Comparison of ENCODE assay signal across 8 mouse cellular contexts in genomic region chr7:101482499-101483081, GRCm38 (mm10).
DNase-seq lines count a peak whose midpoint lies in the region; ATAC-seq and TF ChIP-seq lines count a peak whose summit lies in the region.

No protein-coding gene starts in this region.

- no peak overlapping the region for H3K27ac ChIP-seq in heart, embryonic 11.5 days (ENCODE audit: low read depth, low read length)
- no peak overlapping the region for H3K27ac ChIP-seq in lung, embryonic 16.5 days (ENCODE audit: low read length)
- no peak overlapping the region for H3K27ac ChIP-seq in lung, postnatal 0 days (ENCODE audit: low read length)
- H3K27ac ChIP-seq in heart, postnatal 0 days (ENCODE audit: low read depth) = no peak overlapping the region
- no peak overlapping the region for H3K27ac ChIP-seq in stomach, embryonic 15.5 days
- H3K27ac ChIP-seq in liver, embryonic 12.5 days = no peak overlapping the region

- TF ChIP-seq EP300 in lung, postnatal 0 days (IDR thresholded peaks at IDR 0.05) = no peak
- TF ChIP-seq EP300 in heart, postnatal 0 days (IDR thresholded peaks at IDR 0.05; ENCODE audit: low read depth) = no peak

- H3K9me3 ChIP-seq in heart, embryonic 11.5 days (replicated peaks; ENCODE audit: control insufficient read depth, low read length) = no peaks in the 10 kb centered on the region
- no peaks in the 10 kb centered on the region for H3K9me3 ChIP-seq in lung, embryonic 16.5 days (ENCODE audit: control insufficient read depth, low read length)
- no peaks in the 10 kb centered on the region for H3K9me3 ChIP-seq in lung, postnatal 0 days (ENCODE audit: low read length)
- no peaks in the 10 kb centered on the region for H3K9me3 ChIP-seq in heart, postnatal 0 days (replicated peaks; ENCODE audit: control insufficient read depth, low read length)
- H3K9me3 ChIP-seq in stomach, embryonic 15.5 days = no peaks in the 10 kb centered on the region
- no peaks in the 10 kb centered on the region for H3K9me3 ChIP-seq in liver, embryonic 12.5 days (replicated peaks)

- no peak for TF ChIP-seq CTCF in lung, postnatal 0 days (IDR thresholded peaks at IDR 0.05)
- TF ChIP-seq CTCF in heart, postnatal 0 days (IDR thresholded peaks at IDR 0.05; ENCODE audit: low read depth) = no peak

- H3K36me3 ChIP-seq in heart, embryonic 11.5 days (ENCODE audit: control insufficient read depth, insufficient read depth, low read length) = no peaks in the 10 kb centered on the region
- H3K36me3 ChIP-seq in lung, embryonic 16.5 days (ENCODE audit: control insufficient read depth, insufficient read depth, low read length) = no peaks in the 10 kb centered on the region
- H3K36me3 ChIP-seq in lung, postnatal 0 days (ENCODE audit: insufficient read depth, low read length) = no peaks in the 10 kb centered on the region
- no peaks in the 10 kb centered on the region for H3K36me3 ChIP-seq in heart, postnatal 0 days (replicated peaks; ENCODE audit: control insufficient read depth, insufficient read depth, low read length)
- H3K36me3 ChIP-seq in stomach, embryonic 15.5 days = no peaks in the 10 kb centered on the region
- no peaks in the 10 kb centered on the region for H3K36me3 ChIP-seq in liver, embryonic 12.5 days

- WGBS in heart, embryonic 11.5 days (ENCODE audit: insufficient replicate concordance) = 52% methylated on average over 9 of the region's 9 CpGs
- 58% methylated on average over 9 of the region's 9 CpGs for WGBS in lung, embryonic 16.5 days
- WGBS in lung, postnatal 0 days = 51% methylated on average over 9 of the region's 9 CpGs
- 37% methylated on average over 9 of the region's 9 CpGs for WGBS in heart, postnatal 0 days
- 64% methylated on average over 9 of the region's 9 CpGs for WGBS in stomach, embryonic 15.5 days
- 63% methylated on average over 9 of the region's 9 CpGs for WGBS in liver, embryonic 12.5 days (ENCODE audit: insufficient replicate concordance)

- H3K4me1 ChIP-seq in heart, embryonic 11.5 days (ENCODE audit: control insufficient read depth, insufficient read depth, low read length) = 0 out of 2 replicates have a peak, but pooled peaks cover 3% of the 10 kb centered on the region
- H3K4me1 ChIP-seq in lung, embryonic 16.5 days (replicated peaks; ENCODE audit: control insufficient read depth, insufficient read depth, low read length) = no peaks in the 10 kb centered on the region; the same call in 1 of the 2 replicates
- no peaks in the 10 kb centered on the region for H3K4me1 ChIP-seq in lung, postnatal 0 days (ENCODE audit: insufficient read depth, low read depth, low read length)
- 0 out of 2 replicates have a peak, but pooled peaks cover 5% of the 10 kb centered on the region for H3K4me1 ChIP-seq in heart, postnatal 0 days (ENCODE audit: control insufficient read depth, insufficient read depth)
- no peaks in the 10 kb centered on the region for H3K4me1 ChIP-seq in stomach, embryonic 15.5 days
- no peaks in the 10 kb centered on the region for H3K4me1 ChIP-seq in liver, embryonic 12.5 days

- H3K4me2 ChIP-seq in heart, embryonic 11.5 days = 0 out of 2 replicates have a peak overlapping the region, but pooled peaks have one; percentile 5
- H3K4me2 ChIP-seq in lung, embryonic 16.5 days (ENCODE audit: low read depth, low read length) = no peak overlapping the region
- H3K4me2 ChIP-seq in lung, postnatal 0 days (replicated peaks; ENCODE audit: low read depth, low read length) = no peak overlapping the region
- H3K4me2 ChIP-seq in heart, postnatal 0 days (ENCODE audit: low read depth, low read length) = no peak overlapping the region
- H3K4me2 ChIP-seq in stomach, embryonic 15.5 days = no peak overlapping the region
- H3K4me2 ChIP-seq in liver, embryonic 12.5 days = no peak overlapping the region

- no peak for ATAC-seq in heart, embryonic 11.5 days (replicated peaks; ENCODE audit: insufficient number of reproducible peaks, low FRiP score, low TSS enrichment)
- ATAC-seq in lung, embryonic 16.5 days (ENCODE audit: low read depth) = peak; percentile 45
- ATAC-seq in lung, postnatal 0 days = no peak
- peak; percentile 12; the same call in 1 of the 2 replicates for ATAC-seq in heart, postnatal 0 days (ENCODE audit: insufficient read depth, low read depth)
- peak; percentile 51 for ATAC-seq in stomach, embryonic 15.5 days (ENCODE audit: insufficient read depth, low FRiP score, low read depth)
- no peak for ATAC-seq in liver, embryonic 12.5 days
- no peak for ATAC-seq in cerebellum, adult (ENCODE audit: insufficient number of reproducible peaks, low FRiP score, low TSS enrichment)

- H3K27me3 ChIP-seq in heart, embryonic 11.5 days (ENCODE audit: control insufficient read depth, insufficient read depth, low read length) = no peaks in the 10 kb centered on the region
- no peaks in the 10 kb centered on the region for H3K27me3 ChIP-seq in lung, embryonic 16.5 days (ENCODE audit: control insufficient read depth, insufficient read depth, low read depth, low read length)
- H3K27me3 ChIP-seq in lung, postnatal 0 days (replicated peaks; ENCODE audit: insufficient read depth, low read length) = no peaks in the 10 kb centered on the region
- H3K27me3 ChIP-seq in heart, postnatal 0 days (ENCODE audit: control insufficient read depth, insufficient read depth, low read length) = no peaks in the 10 kb centered on the region
- no peaks in the 10 kb centered on the region for H3K27me3 ChIP-seq in stomach, embryonic 15.5 days (replicated peaks)
- H3K27me3 ChIP-seq in liver, embryonic 12.5 days (replicated peaks) = no peaks in the 10 kb centered on the region

- H3K9ac ChIP-seq in heart, embryonic 11.5 days (ENCODE audit: low read depth, low read length) = no peak overlapping the region
- H3K9ac ChIP-seq in lung, embryonic 16.5 days (ENCODE audit: low read length) = no peak overlapping the region
- no peak overlapping the region for H3K9ac ChIP-seq in lung, postnatal 0 days (replicated peaks; ENCODE audit: low read depth)
- no peak overlapping the region for H3K9ac ChIP-seq in heart, postnatal 0 days (replicated peaks; ENCODE audit: low read depth, low read length)
- no peak overlapping the region for H3K9ac ChIP-seq in stomach, embryonic 15.5 days
- H3K9ac ChIP-seq in liver, embryonic 12.5 days = no peak overlapping the region

- DNase-seq in heart, adult 8-10 months (ENCODE audit: low spot score) = no peak
- DNase-seq in lung, postnatal 0 days (ENCODE audit: low spot score) = no peak
- no peak for DNase-seq in heart, postnatal 0 days (ENCODE audit: low spot score)

- no peak overlapping the region for H3K4me3 ChIP-seq in heart, embryonic 11.5 days (ENCODE audit: low read depth, low read length)
- no peak overlapping the region for H3K4me3 ChIP-seq in lung, embryonic 16.5 days (ENCODE audit: low read length)
- H3K4me3 ChIP-seq in lung, postnatal 0 days (ENCODE audit: low read depth, low read length) = no peak overlapping the region
- no peak overlapping the region for H3K4me3 ChIP-seq in heart, postnatal 0 days (ENCODE audit: low read depth, low read length)
- no peak overlapping the region for H3K4me3 ChIP-seq in stomach, embryonic 15.5 days (replicated peaks)
- H3K4me3 ChIP-seq in liver, embryonic 12.5 days = no peak overlapping the region

Comparison
In these comparisons a context has a peak if more than half of its experiments do, and no peak if none do; other contexts are left out.
1. ATAC-seq: peak in lung, embryonic 16.5 days (single experiment), heart, postnatal 0 days (single experiment) and stomach, embryonic 15.5 days (single experiment); none in heart, embryonic 11.5 days (single experiment), lung, postnatal 0 days (single experiment), liver, embryonic 12.5 days (single experiment) and cerebellum, adult (single experiment).